Comparison of ENCODE assay signal across 30 mouse cellular contexts in the genomic region with DNA sequence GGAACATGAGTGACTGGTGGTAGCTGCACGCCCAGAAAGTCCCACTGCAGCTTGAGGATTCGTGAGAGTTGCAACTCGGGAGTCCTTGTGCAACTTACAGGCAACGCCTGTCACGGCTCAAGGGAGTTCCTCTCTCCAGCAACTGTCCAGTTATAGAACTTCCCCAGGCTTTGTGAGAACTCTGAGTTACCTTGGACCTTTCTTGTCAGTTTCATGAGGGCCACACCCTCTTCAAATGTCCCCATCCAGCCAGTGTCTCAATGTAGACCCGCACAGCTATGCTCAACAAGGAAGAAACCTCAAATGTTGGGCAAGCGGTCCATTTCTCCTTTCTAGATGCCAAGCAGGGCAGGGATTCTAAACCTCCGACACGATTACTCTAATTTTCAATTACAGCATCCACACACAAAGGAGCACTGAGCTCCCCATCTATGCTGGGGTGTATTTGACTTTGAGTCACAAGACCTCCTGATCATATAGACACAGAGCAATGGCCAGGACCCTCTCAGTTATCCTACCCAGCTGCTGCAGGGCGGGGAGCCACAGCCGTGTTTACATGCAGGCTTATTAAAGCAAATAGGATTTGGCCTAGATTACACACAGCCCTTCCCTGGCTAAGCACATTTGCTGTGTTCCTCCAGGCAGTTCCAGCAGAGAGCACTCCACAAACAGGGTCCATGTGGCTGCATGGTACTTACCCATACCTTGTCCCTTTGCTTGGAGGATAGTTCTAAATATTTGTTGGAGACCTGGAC. TPM values are rescaled to one million over a fixed set of nuclear protein-coding genes. Genes with fewer than 3 reads are reported as not detected.
DNase-seq lines count a peak whose midpoint lies in the region; ATAC-seq and TF ChIP-seq lines count a peak whose summit lies in the region.
"Had no signal": no experiment of that assay in that cellular context is flagged by ENCODE, and none has a peak within 500 bp of the region (broad histone marks: within the 10 kb centered on the region; RNA-seq: fewer than 3 reads in every experiment).

No protein-coding gene starts in this region.

- H3K4me3 ChIP-seq in intestine, embryonic 15.5 days (replicated peaks) = no peak overlapping the region
- H3K4me3 ChIP-seq in intestine, postnatal 0 days (ENCODE audit: low read depth, low read length) = no peak overlapping the region
- H3K4me3 ChIP-seq in midbrain, postnatal 0 days (ENCODE audit: low read depth, low read length) = no peak overlapping the region
- H3K4me3 ChIP-seq in midbrain, embryonic 13.5 days (replicated peaks) = no peak overlapping the region
- H3K4me3 ChIP-seq: forebrain, embryonic 10.5 days; hindbrain, embryonic 10.5 days; megakaryocyte, embryonic 14.5 days; myocyte; neural tube, embryonic 13.5 days had no signal

- no peak overlapping the region for H3K27ac ChIP-seq in intestine, embryonic 15.5 days
- no peak overlapping the region for H3K27ac ChIP-seq in intestine, postnatal 0 days (ENCODE audit: low read depth, low read length)
- H3K27ac ChIP-seq in midbrain, postnatal 0 days (ENCODE audit: low read depth, low read length) = no peak overlapping the region
- no peak overlapping the region for H3K27ac ChIP-seq in midbrain, embryonic 13.5 days
- H3K27ac ChIP-seq: forebrain, embryonic 10.5 days; hindbrain, embryonic 10.5 days; kidney, postnatal 0 days; liver, embryonic 14.5 days; neural tube, embryonic 13.5 days had no signal

- H3K27me3 ChIP-seq in intestine, embryonic 15.5 days (replicated peaks) = no peaks in the 10 kb centered on the region
- no peaks in the 10 kb centered on the region for H3K27me3 ChIP-seq in intestine, postnatal 0 days (replicated peaks; ENCODE audit: control insufficient read depth, insufficient read depth, low read length)
- H3K27me3 ChIP-seq in midbrain, postnatal 0 days (ENCODE audit: insufficient read depth, low read length) = no peaks in the 10 kb centered on the region
- no peaks in the 10 kb centered on the region for H3K27me3 ChIP-seq in midbrain, embryonic 13.5 days
- H3K27me3 ChIP-seq: megakaryocyte, embryonic 14.5 days; neural tube, embryonic 13.5 days had no signal

- peak; percentile 12 for DNase-seq in midbrain, postnatal 0 days (ENCODE audit: low spot score)
- DNase-seq in retina, postnatal 1 day = peak; percentile 59
- no peak for DNase-seq in thymus, postnatal 0 days (ENCODE audit: low spot score)
- no peak for DNase-seq in heart, postnatal 4 days
- DNase-seq: adrenal gland, postnatal 10 days; cerebellum, adult 11 months; cerebellum, adult 9-11 months; gastrocnemius, postnatal 10 days; heart, adult 11 months; layer of hippocampus, adult 9-11 months; lung, postnatal 10 days; thymus, postnatal 4 days had no signal

- no peak overlapping the region for H3K4me2 ChIP-seq in intestine, embryonic 15.5 days (replicated peaks)
- no peak overlapping the region for H3K4me2 ChIP-seq in intestine, postnatal 0 days (replicated peaks; ENCODE audit: low read depth)
- no peak overlapping the region for H3K4me2 ChIP-seq in midbrain, postnatal 0 days (ENCODE audit: low read depth, low read length, poor library complexity, severe bottlenecking)
- H3K4me2 ChIP-seq in midbrain, embryonic 13.5 days (replicated peaks) = no peak overlapping the region
- H3K4me2 ChIP-seq: heart, embryonic 11.5 days; neural tube, embryonic 13.5 days had no signal

- H3K4me1 ChIP-seq in intestine, embryonic 15.5 days (replicated peaks) = no peaks in the 10 kb centered on the region
- H3K4me1 ChIP-seq in intestine, postnatal 0 days (replicated peaks; ENCODE audit: control insufficient read depth, insufficient read depth, low read length) = no peaks in the 10 kb centered on the region
- no peaks in the 10 kb centered on the region for H3K4me1 ChIP-seq in midbrain, postnatal 0 days (ENCODE audit: insufficient read depth, low read length)
- no peaks in the 10 kb centered on the region for H3K4me1 ChIP-seq in midbrain, embryonic 13.5 days (replicated peaks)
- H3K4me1 ChIP-seq: hindbrain, embryonic 10.5 days; megakaryocyte, embryonic 14.5 days; neural tube, embryonic 13.5 days had no signal

- no peaks in the 10 kb centered on the region for H3K36me3 ChIP-seq in intestine, embryonic 15.5 days
- H3K36me3 ChIP-seq in intestine, postnatal 0 days (ENCODE audit: control insufficient read depth, insufficient read depth) = no peaks in the 10 kb centered on the region
- no peaks in the 10 kb centered on the region for H3K36me3 ChIP-seq in midbrain, postnatal 0 days (ENCODE audit: insufficient read depth, low read length)
- H3K36me3 ChIP-seq in midbrain, embryonic 13.5 days = no peaks in the 10 kb centered on the region
- H3K36me3 ChIP-seq: forebrain, embryonic 10.5 days; hindbrain, embryonic 10.5 days; neural tube, embryonic 13.5 days had no signal

- WGBS in intestine, embryonic 15.5 days = 71% methylated on average over 11 of the region's 11 CpGs
- 58% methylated on average over 11 of the region's 11 CpGs for WGBS in intestine, postnatal 0 days
- 80% methylated on average over 11 of the region's 11 CpGs for WGBS in midbrain, postnatal 0 days
- 82% methylated on average over 11 of the region's 11 CpGs for WGBS in midbrain, embryonic 13.5 days

- no peak overlapping the region for H3K9ac ChIP-seq in intestine, embryonic 15.5 days
- H3K9ac ChIP-seq in intestine, postnatal 0 days (ENCODE audit: low read depth, low read length) = no peak overlapping the region
- no peak overlapping the region for H3K9ac ChIP-seq in midbrain, postnatal 0 days (replicated peaks; ENCODE audit: low read length, poor library complexity, severe bottlenecking)
- H3K9ac ChIP-seq in midbrain, embryonic 13.5 days (replicated peaks) = no peak overlapping the region
- H3K9ac ChIP-seq: liver, embryonic 14.5 days; neural tube, embryonic 13.5 days had no signal

- H3K9me3 ChIP-seq in intestine, embryonic 15.5 days = no peaks in the 10 kb centered on the region
- no peaks in the 10 kb centered on the region for H3K9me3 ChIP-seq in intestine, postnatal 0 days (ENCODE audit: control insufficient read depth)
- no peaks in the 10 kb centered on the region for H3K9me3 ChIP-seq in midbrain, postnatal 0 days (ENCODE audit: low read length)
- no peaks in the 10 kb centered on the region for H3K9me3 ChIP-seq in midbrain, embryonic 13.5 days
- H3K9me3 ChIP-seq: forebrain, embryonic 10.5 days; hindbrain, embryonic 10.5 days; neural tube, embryonic 13.5 days had no signal

- ATAC-seq in intestine, embryonic 15.5 days = 0 out of 2 replicates have a peak, but pooled peaks have one; percentile 36
- ATAC-seq in intestine, postnatal 0 days = no peak
- no peak for ATAC-seq in midbrain, postnatal 0 days (ENCODE audit: low FRiP score)
- no peak for ATAC-seq in midbrain, embryonic 13.5 days
- ATAC-seq: forebrain, embryonic 16.5 days; hindbrain, embryonic 16.5 days; intestine, embryonic 16.5 days had no signal

- TF ChIP-seq CTCF in intestine, postnatal 0 days (IDR thresholded peaks at IDR 0.05; ENCODE audit: low read depth) = no peak
- no peak for TF ChIP-seq CTCF in midbrain, postnatal 0 days (IDR thresholded peaks at IDR 0.05)

RNA-seq across cellular contexts. Expression of gene 5530401A14Rik, which starts 53.4 kb away (rescaled TPM):
- not detected in 2 replicates for polyA plus RNA-seq in intestine, embryonic 15.5 days (2015; fragmentation: Nextera tagmentation; extraction: Ambion mirVana)
- polyA plus RNA-seq in intestine, postnatal 0 days (2015; fragmentation: Nextera tagmentation; extraction: Ambion mirVana) = 0.04 and 0.05 TPM in 2 replicates
- total RNA-seq in midbrain, postnatal 0 days (2014; rRNA removed) = not detected in 2 replicates
- polyA plus RNA-seq in midbrain, postnatal 0 days (2015; fragmentation: Nextera tagmentation; extraction: Ambion mirVana) = 0.38 and 0.67 TPM in 2 replicates
- polyA plus RNA-seq in midbrain, embryonic 13.5 days (2015; fragmentation: Nextera tagmentation; extraction: Ambion mirVana) = 0.37 and 0.51 TPM in 2 replicates
- polyA plus RNA-seq in thymus, postnatal 0 days (2015; fragmentation: Nextera tagmentation; extraction: Ambion mirVana) = not detected in 2 replicates
- total RNA-seq in heart, postnatal 4 days (2021) = under 1 TPM; 0.07 to 0.16 TPM
- total RNA-seq: common myeloid progenitor, adult 5-6 weeks had no signal
- polyA plus RNA-seq: forebrain, embryonic 10.5 days; heart, postnatal 0 days; kidney, postnatal 0 days; large intestine, adult 2 months; liver, embryonic 14.5 days; myocyte; small intestine, adult 2 months had no signal

Comparison
In these comparisons a context has a peak if more than half of its experiments do, and no peak if none do; other contexts are left out.
1. DNase-seq: peak in midbrain, postnatal 0 days (single experiment) and retina, postnatal 1 day (single experiment); none in thymus, postnatal 0 days (single experiment) and heart, postnatal 4 days (single experiment).